Mouse (Mus musculus) gastrocnemius, postnatal 14 days (tissue): ENCODE results near the gene Snx15. TPM values are rescaled to one million over a fixed set of nuclear protein-coding genes. Genes with fewer than 3 reads are reported as not detected.
A peak's percentile ranks its signal among the peaks of the same experiment; 100 is the strongest.
"Not testable (repeated sequence)": the region's sequence is repeated elsewhere in the genome, so short reads cannot be mapped to it uniquely, and the experiment has no call there.

Experiments
- DNase-seq: peaks from one replicate; pipeline ENCODE4 v3.0.0; 2021; ENCODE audit warnings: mixed read lengths
- intact Hi-C: fragments of 180-260 bp; cut with DNase I; formaldehyde crosslinking; loops from one replicate; pipeline ENCODE4 v1.15.1; 2025; ENCODE audit warnings: low total_unique reads
- long read RNA-seq, 2 experiments: library from polyadenylated mRNA; stranded (forward); transcript quantifications; one replicate each; pipeline ENCODE4 v2.0.0; 2021
- total RNA-seq, 2 experiments: library from RNA; stranded (reverse); gene quantifications; 2 replicates each; pipeline ENCODE4 v1.2.3; 2021

Gene Snx15
- 10 to 100 TPM in 1 of 2 experiments, 1 to 10 TPM in 1; 8.2 to 11.9 TPM for total RNA-seq
- long read RNA-seq, experiment 1, transcript Snx15-201 (8 exons, 1,635 nt): major isoform, 11 of 12 reads
- long read RNA-seq, experiment 1, partial matches to known transcripts: 0 of 12 reads
- long read RNA-seq, experiment 1, other reads (novel, unspliced or antisense): 1 of 12 reads
- long read RNA-seq, experiment 2, transcript Snx15-201 (8 exons, 1,635 nt): major isoform, 12 of 14 reads
- long read RNA-seq, experiment 2, partial matches to known transcripts: 1 of 14 reads
- long read RNA-seq, experiment 2, other reads (novel, unspliced or antisense): 1 of 14 reads

GRCm38 (mm10) chr19:6127760-6128341 is at the start of gene Snx15:
Gene Snx15, minus strand, starts transcription at chr19:6128304.
- DNase-seq: peak; percentile 96
- intact Hi-C loops: loop anchor here (10.0 kb wide), 1 partner anchor 163 kb away; the partner anchor contains the start of gene Pola2

GRCm38 (mm10) chr19:6174771-6175170 is 46.7 kb upstream of the Snx15 start:
- DNase-seq: no peak
- intact Hi-C loops: no loop called here

GRCm38 (mm10) chr19:6171215-6171614 is 43.1 kb upstream of the Snx15 start:
- intact Hi-C loops: no loop called here
- DNase-seq: no peak

- no peak for DNase-seq
- intact Hi-C loops: no loop called here
Observed at GRCm38 (mm10) chr19:6166750-6167149, 38.6 kb upstream of the Snx15 start.

- intact Hi-C loops: no loop called here
- peak; percentile 31 for DNase-seq
Observed at GRCm38 (mm10) chr19:6163872-6164547, 35.9 kb upstream of the Snx15 start.

- DNase-seq: no peak
- intact Hi-C loops: no loop called here
Observed at GRCm38 (mm10) chr19:6157220-6157619, 29.1 kb upstream of the Snx15 start.

GRCm38 (mm10) chr19:6156372-6156771 is 28.3 kb upstream of the Snx15 start:
- intact Hi-C loops: no loop called here
- no peak for DNase-seq

GRCm38 (mm10) chr19:6155174-6155573 is 27.1 kb upstream of the Snx15 start:
- DNase-seq: no peak
- intact Hi-C loops: no loop called here

GRCm38 (mm10) chr19:6144842-6145241 is 16.7 kb upstream of the Snx15 start:
- intact Hi-C loops: no loop called here
- DNase-seq: no peak

- DNase-seq: peak; percentile 76
- intact Hi-C loops: no loop called here
Observed at GRCm38 (mm10) chr19:6141394-6141749, 13.3 kb upstream of the Snx15 start, which contains the start of gene Arl2. Gene Arl2, minus strand, starts transcription at chr19:6141548.

- peak; percentile 93 for DNase-seq
- intact Hi-C loops: no loop called here
Observed at GRCm38 (mm10) chr19:6140678-6141393, 12.7 kb upstream of the Snx15 start, which contains the start of gene Batf2. Gene Batf2, plus strand, starts transcription at chr19:6140983.

- no peak for DNase-seq
- intact Hi-C loops: no loop called here
Observed at GRCm38 (mm10) chr19:6140374-6140677, 12.2 kb upstream of the Snx15 start.

- intact Hi-C loops: loop anchor here (5.0 kb wide), 1 partner anchor 93 kb away; no protein-coding TSS in a partner anchor
- DNase-seq: no peak
Observed at GRCm38 (mm10) chr19:6139701-6140100, 11.6 kb upstream of the Snx15 start.

GRCm38 (mm10) chr19:6136397-6136796 is 8.3 kb upstream of the Snx15 start:
- intact Hi-C loops: loop anchor here (5.0 kb wide), 1 partner anchor 96 kb away; no protein-coding TSS in a partner anchor
- no peak for DNase-seq

GRCm38 (mm10) chr19:6133197-6133596 is 5.1 kb upstream of the Snx15 start:
- not testable (repeated sequence) for DNase-seq

GRCm38 (mm10) chr19:6132171-6132827 is 4.2 kb upstream of the Snx15 start:
- no peak for DNase-seq
- intact Hi-C loops: no loop called here

More at GRCm38 (mm10) chr19:6133197-6133596, 5.1 kb upstream of the Snx15 start:
- intact Hi-C loops: not testable (repeated sequence)

- DNase-seq, intact Hi-C loops: not testable (repeated sequence)
Observed at GRCm38 (mm10) chr19:6130414-6131128, 2.5 kb upstream of the Snx15 start.

GRCm38 (mm10) chr19:6126789-6127580 is 1.1 kb downstream of the Snx15 start:
- no peak for DNase-seq
- intact Hi-C loops: loop anchor here (10.0 kb wide), 1 partner anchor 162 kb away; the partner anchor contains the start of gene Pola2
